Mouse (Mus musculus): Measurements from ENCODE around the gene Kat2a. TPM values are rescaled to one million over a fixed set of nuclear protein-coding genes. Genes with fewer than 3 reads are reported as not detected.

Gene Kat2a
- polyA plus RNA-seq, 1 experiment from 2014 or later, result 60.1 TPM

GRCm38 (mm10) chr11:100754021-100754692, 41.9 kb upstream of the Kat2a start:
- Histone ChIP-seq H3K9me3 (ENCODE audit: control insufficient read depth, low read length) (no peaks in the 10 kb centered on the region), H3K27me3 (ENCODE audit: control insufficient read depth, insufficient read depth, low read length) (peaks cover 5% of the 10 kb centered on the region)
- WGBS, result 87% methylated on average over 12 of the region's 12 CpGs

GRCm38 (mm10) chr11:100752294-100752693, 40.0 kb upstream of the Kat2a start:
- WGBS, result 31% methylated on average over 10 of the region's 10 CpGs
- H3K9me3 ChIP-seq (ENCODE audit: control insufficient read depth, low read length), result no peaks in the 10 kb centered on the region
- H3K27me3 ChIP-seq (ENCODE audit: control insufficient read depth, insufficient read depth, low read length), result peaks cover 2% of the 10 kb centered on the region; the same call in 1 of the 2 replicates
- H3K4me2 ChIP-seq (ENCODE audit: low read depth, severe bottlenecking), result no peak overlapping the region
- no peak overlapping the region for H3K4me3 ChIP-seq (ENCODE audit: low read depth, low read length)
- no peaks in the 10 kb centered on the region for H3K36me3 ChIP-seq (ENCODE audit: control insufficient read depth, insufficient read depth, low read length)
- H3K4me1 ChIP-seq (ENCODE audit: control insufficient read depth, insufficient read depth, low read length), result no peaks in the 10 kb centered on the region
- ATAC-seq (ENCODE audit: insufficient number of reproducible peaks, low FRiP score, low TSS enrichment, low read depth) (no peak), DNase-seq (ENCODE audit: low spot score) (no peak)
- no peak overlapping the region for H3K9ac ChIP-seq (ENCODE audit: low read length)
- H3K27ac ChIP-seq (replicated peaks; ENCODE audit: low read depth, low read length), result no peak overlapping the region

More at GRCm38 (mm10) chr11:100754021-100754692, 41.9 kb upstream of the Kat2a start:
- Histone ChIP-seq H3K9ac (ENCODE audit: low read length) (no peak overlapping the region), H3K4me2 (ENCODE audit: low read depth, severe bottlenecking) (no peak overlapping the region), H3K4me1 (ENCODE audit: control insufficient read depth, insufficient read depth, low read length) (no peaks in the 10 kb centered on the region), H3K36me3 (ENCODE audit: control insufficient read depth, insufficient read depth, low read length) (no peaks in the 10 kb centered on the region), H3K27ac (replicated peaks; ENCODE audit: low read depth, low read length) (no peak overlapping the region), H3K4me3 (ENCODE audit: low read depth, low read length) (no peak overlapping the region)
- ATAC-seq (ENCODE audit: insufficient number of reproducible peaks, low FRiP score, low TSS enrichment, low read depth) (no peak), DNase-seq (ENCODE audit: low spot score) (no peak)

- WGBS, result 85% methylated on average over 16 of the region's 16 CpGs
- Histone ChIP-seq H3K4me3 (ENCODE audit: low read depth, low read length) (no peak overlapping the region), H3K27ac (replicated peaks; ENCODE audit: low read depth, low read length) (no peak overlapping the region), H3K9ac (ENCODE audit: low read length) (no peak overlapping the region), H3K9me3 (ENCODE audit: control insufficient read depth, low read length) (no peaks in the 10 kb centered on the region), H3K4me1 (ENCODE audit: control insufficient read depth, insufficient read depth, low read length) (no peaks in the 10 kb centered on the region), H3K27me3 (ENCODE audit: control insufficient read depth, insufficient read depth, low read length) (peaks cover 2% of the 10 kb centered on the region; the same call in 1 of the 2 replicates), H3K36me3 (ENCODE audit: control insufficient read depth, insufficient read depth, low read length) (no peaks in the 10 kb centered on the region), H3K4me2 (ENCODE audit: low read depth, severe bottlenecking) (no peak overlapping the region)
- no peak for ATAC-seq (ENCODE audit: insufficient number of reproducible peaks, low FRiP score, low TSS enrichment, low read depth)
- DNase-seq (ENCODE audit: low spot score), result no peak
Observed at GRCm38 (mm10) chr11:100750127-100750526, 37.9 kb upstream of the Kat2a start.

- H3K36me3 ChIP-seq (ENCODE audit: control insufficient read depth, insufficient read depth, low read length), result no peaks in the 10 kb centered on the region
- H3K27me3 ChIP-seq (ENCODE audit: control insufficient read depth, insufficient read depth, low read length), result peaks cover 2% of the 10 kb centered on the region; the same call in 1 of the 2 replicates
- H3K4me3 ChIP-seq (ENCODE audit: low read depth, low read length), result no peak overlapping the region
- 39% methylated on average over 25 of the region's 25 CpGs for WGBS
- H3K9ac ChIP-seq (ENCODE audit: low read length), result no peak overlapping the region
- DNase-seq (ENCODE audit: low spot score), result no peak
- ATAC-seq (ENCODE audit: insufficient number of reproducible peaks, low FRiP score, low TSS enrichment, low read depth), result no peak
- H3K4me2 ChIP-seq (ENCODE audit: low read depth, severe bottlenecking), result no peak overlapping the region
- no peaks in the 10 kb centered on the region for H3K4me1 ChIP-seq (ENCODE audit: control insufficient read depth, insufficient read depth, low read length)
- no peaks in the 10 kb centered on the region for H3K9me3 ChIP-seq (ENCODE audit: control insufficient read depth, low read length)
- H3K27ac ChIP-seq (replicated peaks; ENCODE audit: low read depth, low read length), result no peak overlapping the region
Observed at GRCm38 (mm10) chr11:100749469-100749868, 37.2 kb upstream of the Kat2a start.

- no peaks in the 10 kb centered on the region for H3K9me3 ChIP-seq (ENCODE audit: control insufficient read depth, low read length)
- no peak overlapping the region for H3K27ac ChIP-seq (replicated peaks; ENCODE audit: low read depth, low read length)
- no peaks in the 10 kb centered on the region for H3K36me3 ChIP-seq (ENCODE audit: control insufficient read depth, insufficient read depth, low read length)
- H3K4me1 ChIP-seq (ENCODE audit: control insufficient read depth, insufficient read depth, low read length), result no peaks in the 10 kb centered on the region
- WGBS, result 81% methylated on average over 4 of the region's 4 CpGs
- no peak overlapping the region for H3K4me3 ChIP-seq (ENCODE audit: low read depth, low read length)
- no peak overlapping the region for H3K9ac ChIP-seq (ENCODE audit: low read length)
- peaks cover 2% of the 10 kb centered on the region; the same call in 1 of the 2 replicates for H3K27me3 ChIP-seq (ENCODE audit: control insufficient read depth, insufficient read depth, low read length)
- no peak for ATAC-seq (ENCODE audit: insufficient number of reproducible peaks, low FRiP score, low TSS enrichment, low read depth)
- no peak for DNase-seq (ENCODE audit: low spot score)
- H3K4me2 ChIP-seq (ENCODE audit: low read depth, severe bottlenecking), result no peak overlapping the region
Observed at GRCm38 (mm10) chr11:100748620-100749019, 36.4 kb upstream of the Kat2a start.

GRCm38 (mm10) chr11:100747114-100747513, 34.8 kb upstream of the Kat2a start:
- Histone ChIP-seq H3K36me3 (ENCODE audit: control insufficient read depth, insufficient read depth, low read length) (no peaks in the 10 kb centered on the region), H3K9me3 (ENCODE audit: control insufficient read depth, low read length) (no peaks in the 10 kb centered on the region), H3K9ac (ENCODE audit: low read length) (no peak overlapping the region), H3K27ac (replicated peaks; ENCODE audit: low read depth, low read length) (no peak overlapping the region), H3K27me3 (ENCODE audit: control insufficient read depth, insufficient read depth, low read length) (peaks cover 2% of the 10 kb centered on the region; the same call in 1 of the 2 replicates), H3K4me1 (ENCODE audit: control insufficient read depth, insufficient read depth, low read length) (no peaks in the 10 kb centered on the region), H3K4me2 (ENCODE audit: low read depth, severe bottlenecking) (no peak overlapping the region), H3K4me3 (ENCODE audit: low read depth, low read length) (no peak overlapping the region)
- DNase-seq (ENCODE audit: low spot score) (no peak), ATAC-seq (ENCODE audit: insufficient number of reproducible peaks, low FRiP score, low TSS enrichment, low read depth) (no peak)
- 68% methylated on average over 5 of the region's 5 CpGs for WGBS

- Histone ChIP-seq H3K27me3 (ENCODE audit: control insufficient read depth, insufficient read depth, low read length) (0 out of 2 replicates have a peak, but pooled peaks cover 2% of the 10 kb centered on the region), H3K4me1 (ENCODE audit: control insufficient read depth, insufficient read depth, low read length) (no peaks in the 10 kb centered on the region), H3K27ac (replicated peaks; ENCODE audit: low read depth, low read length) (no peak overlapping the region), H3K36me3 (ENCODE audit: control insufficient read depth, insufficient read depth, low read length) (no peaks in the 10 kb centered on the region), H3K4me2 (ENCODE audit: low read depth, severe bottlenecking) (no peak overlapping the region), H3K9ac (ENCODE audit: low read length) (no peak overlapping the region), H3K9me3 (ENCODE audit: control insufficient read depth, low read length) (no peaks in the 10 kb centered on the region), H3K4me3 (ENCODE audit: low read depth, low read length) (no peak overlapping the region)
- WGBS, result 85% methylated on average over 10 of the region's 10 CpGs
- ATAC-seq (ENCODE audit: insufficient number of reproducible peaks, low FRiP score, low TSS enrichment, low read depth), result no peak
- DNase-seq (ENCODE audit: low spot score), result no peak
Observed at GRCm38 (mm10) chr11:100746546-100746945, 34.3 kb upstream of the Kat2a start.

- Histone ChIP-seq H3K27me3 (ENCODE audit: control insufficient read depth, insufficient read depth, low read length) (0 out of 2 replicates have a peak, but pooled peaks cover 2% of the 10 kb centered on the region), H3K4me2 (ENCODE audit: low read depth, severe bottlenecking) (no peak overlapping the region), H3K36me3 (ENCODE audit: control insufficient read depth, insufficient read depth, low read length) (no peaks in the 10 kb centered on the region), H3K4me3 (ENCODE audit: low read depth, low read length) (no peak overlapping the region), H3K4me1 (ENCODE audit: control insufficient read depth, insufficient read depth, low read length) (no peaks in the 10 kb centered on the region), H3K9me3 (ENCODE audit: control insufficient read depth, low read length) (no peaks in the 10 kb centered on the region), H3K9ac (ENCODE audit: low read length) (no peak overlapping the region), H3K27ac (replicated peaks; ENCODE audit: low read depth, low read length) (no peak overlapping the region)
- 16% methylated on average over 6 of the region's 6 CpGs for WGBS
- no peak for ATAC-seq (ENCODE audit: insufficient number of reproducible peaks, low FRiP score, low TSS enrichment, low read depth)
- peak; percentile 64 for DNase-seq (ENCODE audit: low spot score)
Observed at GRCm38 (mm10) chr11:100745085-100745484, 32.8 kb upstream of the Kat2a start.
